Mouse (Mus musculus) gastrocnemius, postnatal 25 days (tissue): ENCODE measurements at regions not wholly inside any gene's neighbourhood (a gene's known extent, or its start where the extent isn't known, plus 50 kb on each side); places are given as distances from the start of the nearest gene placed in this dataset.

Experiments
- DNase-seq: peaks from one replicate; pipeline ENCODE4 v3.0.0; 2022

- DNase-seq = no peak
These were observed 248.0 kb downstream of the Ptpru start for GRCm38 (mm10) chr4:131590136-131590535.

GRCm38 (mm10) chr4:131591456-131591855, 246.6 kb downstream of the Ptpru start:
- no peak for DNase-seq

- no peak for DNase-seq
These were observed 240.1 kb downstream of the Ptpru start for GRCm38 (mm10) chr4:131597996-131598395.

GRCm38 (mm10) chr4:131614434-131614833, 223.7 kb downstream of the Ptpru start:
- no peak for DNase-seq

GRCm38 (mm10) chr4:131615587-131615986, 222.5 kb downstream of the Ptpru start:
- no peak for DNase-seq

- no peak for DNase-seq
These were observed 200.0 kb downstream of the Ptpru start for GRCm38 (mm10) chr4:131638105-131638504.

GRCm38 (mm10) chr4:131656034-131656433, 182.1 kb downstream of the Ptpru start:
- DNase-seq = no peak

- no peak for DNase-seq
These were observed 180.2 kb downstream of the Ptpru start for GRCm38 (mm10) chr4:131657922-131658321.

- no peak for DNase-seq
These were observed 177.2 kb downstream of the Ptpru start for GRCm38 (mm10) chr4:131660931-131661330.

GRCm38 (mm10) chr4:131671784-131672515, 166.1 kb downstream of the Ptpru start:
- no peak for DNase-seq

- no peak for DNase-seq
These were observed 160.1 kb downstream of the Ptpru start for GRCm38 (mm10) chr4:131677966-131678365.

- DNase-seq = no peak
These were observed 154.9 kb downstream of the Ptpru start for GRCm38 (mm10) chr4:131683176-131683575.

- no peak for DNase-seq
These were observed 152.5 kb downstream of the Ptpru start for GRCm38 (mm10) chr4:131685544-131685943.

GRCm38 (mm10) chr4:131694232-131694631, 143.9 kb downstream of the Ptpru start:
- DNase-seq = no peak

GRCm38 (mm10) chr4:131695941-131696912, 141.9 kb downstream of the Ptpru start:
- no peak for DNase-seq
